Mouse (Mus musculus) G1E (cell line): ENCODE measurements at regions not wholly inside any gene's neighbourhood (a gene's known extent, or its start where the extent isn't known, plus 50 kb on each side); places are given as distances from the start of the nearest gene placed in this dataset.

Source experiments
- ATAC-seq: 2 replicates; pipeline ENCODE4 v1.8.0; 2016; ENCODE audit warnings: mild to moderate bottlenecking; ENCODE audit not compliant: insufficient number of reproducible peaks, poor library complexity, low FRiP score, severe bottlenecking; ENCODE audit errors: extremely low read depth
- DNase-seq: peaks from one replicate; pipeline ENCODE4 v3.0.0; 2012; ENCODE audit warnings: low spot score
- H3K27me3 ChIP-seq: 2 replicates; pipeline ENCODE4 v1.6.1; 2012; ENCODE audit warnings: mild to moderate bottlenecking, low read length, inconsistent platforms; ENCODE audit not compliant: insufficient read depth
- H3K36me3 ChIP-seq: replicated peaks from 2 replicates; pipeline ENCODE3; 2012; ENCODE audit warnings: mild to moderate bottlenecking, inconsistent platforms
- H3K4me1 ChIP-seq: 2 replicates; pipeline ENCODE4 v1.6.1; 2012; ENCODE audit warnings: low read depth, low read length, inconsistent platforms, mixed read lengths; ENCODE audit not compliant: insufficient read depth
- H3K4me3 ChIP-seq: 2 replicates; pipeline ENCODE4 v1.5.1; 2012; ENCODE audit warnings: low read depth, mild to moderate bottlenecking, inconsistent platforms, low read length, moderate library complexity, mixed read lengths
- H3K9me3 ChIP-seq: replicated peaks from 2 replicates; pipeline ENCODE4 v1.6.1; 2012; ENCODE audit warnings: inconsistent platforms
- CTCF ChIP-seq: IDR thresholded peaks from 2 replicates; pipeline ENCODE4 v1.5.1; 2012; ENCODE audit warnings: low read depth, low read length, inconsistent platforms, mixed read lengths
- GATA1 ChIP-seq: IDR thresholded peaks from 2 replicates; pipeline ENCODE4 v1.6.1; 2012; ENCODE audit warnings: borderline replicate concordance, low read length, inconsistent platforms, mixed read lengths
- GATA2 ChIP-seq: IDR thresholded peaks from 2 replicates; pipeline ENCODE4 v1.6.1; 2012; ENCODE audit warnings: low read depth, low read length, inconsistent platforms, borderline replicate concordance
- POLR2AphosphoS5 ChIP-seq: IDR thresholded peaks from 2 replicates; pipeline ENCODE4 v1.6.1; 2012; ENCODE audit warnings: low read depth, low read length, inconsistent platforms; ENCODE audit not compliant: insufficient replicate concordance
- TAL1 ChIP-seq: conservative IDR thresholded peaks from 2 replicates; pipeline ENCODE4 v1.6.1; 2012; ENCODE audit warnings: low read depth, low read length, inconsistent platforms, mixed read lengths

- H3K27me3 ChIP-seq, result peaks cover 3% of the 10 kb centered on the region; the same call in 1 of the 2 replicates
- H3K36me3 ChIP-seq, result no peaks in the 10 kb centered on the region
- H3K4me1 ChIP-seq, result no peaks in the 10 kb centered on the region
- DNase-seq (no peak), ATAC-seq (no peak)
- no peak overlapping the region for H3K4me3 ChIP-seq
- TF ChIP-seq GATA2 (no peak), TAL1 (no peak), CTCF (no peak)
- H3K9me3 ChIP-seq, result no peaks in the 10 kb centered on the region
Observed at GRCm38 (mm10) chr9:87323690-87324089, 68.4 kb upstream of the Cep162 start.

- Histone ChIP-seq H3K36me3 (no peaks in the 10 kb centered on the region), H3K4me1 (no peaks in the 10 kb centered on the region), H3K9me3 (no peaks in the 10 kb centered on the region), H3K27me3 (peaks cover 6% of the 10 kb centered on the region; the same call in 1 of the 2 replicates), H3K4me3 (no peak overlapping the region)
- TF ChIP-seq POLR2AphosphoS5, result no peak
- TF ChIP-seq TAL1, result no peak
- no peak for TF ChIP-seq GATA1
- no peak for TF ChIP-seq CTCF
- TF ChIP-seq GATA2, result no peak
- ATAC-seq (no peak), DNase-seq (no peak)
Observed at GRCm38 (mm10) chr9:87320758-87321157, 65.4 kb upstream of the Cep162 start.

GRCm38 (mm10) chr9:87318767-87319166 is 63.4 kb upstream of the Cep162 start:
- Histone ChIP-seq H3K36me3 (no peaks in the 10 kb centered on the region), H3K27me3 (peaks cover 5% of the 10 kb centered on the region; the same call in 1 of the 2 replicates), H3K4me1 (no peaks in the 10 kb centered on the region), H3K4me3 (no peak overlapping the region), H3K9me3 (no peaks in the 10 kb centered on the region)
- TF ChIP-seq CTCF, result no peak
- no peak for TF ChIP-seq POLR2AphosphoS5
- TF ChIP-seq GATA2, result no peak
- TF ChIP-seq TAL1, result no peak
- TF ChIP-seq GATA1, result no peak
- DNase-seq, result no peak
- no peak for ATAC-seq

GRCm38 (mm10) chr9:87310150-87310549 is 54.8 kb upstream of the Cep162 start:
- Histone ChIP-seq H3K9me3 (no peaks in the 10 kb centered on the region), H3K27me3 (no peaks in the 10 kb centered on the region), H3K4me1 (no peaks in the 10 kb centered on the region), H3K4me3 (no peak overlapping the region), H3K36me3 (no peaks in the 10 kb centered on the region)
- TF ChIP-seq POLR2AphosphoS5 (no peak), TAL1 (no peak), GATA1 (no peak), GATA2 (no peak), CTCF (no peak)
- ATAC-seq (no peak), DNase-seq (no peak)
